Mouse (Mus musculus) granulocyte monocyte progenitor cell, adult 5-6 weeks (primary cell): ENCODE data around the gene Cdc42se2. TPM values are rescaled to one million over a fixed set of nuclear protein-coding genes. Genes with fewer than 3 reads are reported as not detected.

Experiments
- ATAC-seq: replicated peaks from 2 replicates; pipeline ENCODE4 v1.8.0; 2016; ENCODE audit warnings: mild to moderate bottlenecking, moderate TSS enrichment, inconsistent platforms; ENCODE audit not compliant: poor library complexity, severe bottlenecking
- total RNA-seq, 2 experiments: library from RNA; stranded (forward) in 1 of 2; stranded (reverse) in 1 of 2; fragments of 200-712, 200-1000 nt in 1 of 2; fragments of >200 nt in 1 of 2; fragmentation: Nextera tagmentation in 1 of 2; gene quantifications; 2 replicates each; pipeline ENCODE4 v1.2.3; 2014 to 2017

The Cdc42se2 gene
- total RNA-seq, 2 experiments from 2014 or later = 47.5 to 48.0 TPM

DNA sequence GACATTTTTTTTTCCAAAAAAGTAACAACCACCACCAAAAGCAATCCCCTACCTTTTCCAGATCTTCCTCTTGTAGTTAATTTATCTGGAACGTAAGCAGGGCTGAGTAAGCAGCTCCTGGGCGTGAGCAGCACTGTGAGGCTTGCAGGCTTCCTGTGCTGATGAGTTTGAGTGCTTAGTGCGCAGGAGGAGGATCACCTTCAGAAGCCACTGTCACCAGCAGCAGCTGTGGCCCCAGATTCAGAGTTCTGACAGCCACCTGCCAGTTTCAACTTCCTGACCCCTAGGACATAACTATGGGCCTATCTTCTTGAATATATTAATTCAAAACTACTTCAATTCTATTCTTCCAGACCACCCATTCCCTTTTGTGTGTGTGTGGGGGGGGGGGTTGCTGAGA is 23.4 kb downstream of the Cdc42se2 start:
- no peak for ATAC-seq

DNA sequence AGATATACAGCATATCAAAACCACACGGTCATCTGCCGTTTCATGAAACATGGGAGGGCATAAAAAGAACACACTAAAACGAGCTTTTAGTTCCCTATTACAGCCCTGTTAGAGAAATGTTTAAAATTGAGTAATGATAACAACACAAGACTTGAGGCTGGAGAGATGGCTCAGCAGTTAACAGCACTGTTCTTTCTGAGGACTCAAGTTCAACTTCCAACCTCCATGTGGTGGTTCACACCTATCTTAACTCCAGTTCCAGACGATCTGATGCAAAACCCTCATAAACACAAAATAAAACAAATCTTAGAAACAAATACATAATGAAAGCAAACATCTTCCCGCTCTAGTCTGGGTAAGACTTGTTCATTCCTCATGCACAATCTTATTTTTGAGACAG is 24.7 kb downstream of the Cdc42se2 start:
- ATAC-seq = peak; percentile 26

DNA sequence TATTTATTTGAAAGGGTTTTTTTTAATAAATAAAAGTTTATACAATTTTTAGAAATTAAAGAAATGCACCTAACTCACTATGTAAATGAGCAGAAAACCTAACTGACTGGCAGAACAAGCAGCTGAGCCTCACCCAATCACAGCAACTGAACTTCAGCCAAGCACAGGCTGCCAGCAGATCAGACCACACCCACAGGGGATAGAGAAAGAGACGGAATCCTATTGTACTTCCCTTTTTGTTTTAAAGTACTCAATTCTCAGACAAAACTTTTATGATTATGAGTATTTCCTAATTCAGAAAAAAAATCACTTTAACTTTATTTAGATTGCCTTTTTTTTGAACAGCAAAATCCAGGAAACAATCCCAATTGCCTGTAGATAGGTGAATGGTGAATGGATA is 29.5 kb downstream of the Cdc42se2 start:
- ATAC-seq = peak; percentile 98

DNA sequence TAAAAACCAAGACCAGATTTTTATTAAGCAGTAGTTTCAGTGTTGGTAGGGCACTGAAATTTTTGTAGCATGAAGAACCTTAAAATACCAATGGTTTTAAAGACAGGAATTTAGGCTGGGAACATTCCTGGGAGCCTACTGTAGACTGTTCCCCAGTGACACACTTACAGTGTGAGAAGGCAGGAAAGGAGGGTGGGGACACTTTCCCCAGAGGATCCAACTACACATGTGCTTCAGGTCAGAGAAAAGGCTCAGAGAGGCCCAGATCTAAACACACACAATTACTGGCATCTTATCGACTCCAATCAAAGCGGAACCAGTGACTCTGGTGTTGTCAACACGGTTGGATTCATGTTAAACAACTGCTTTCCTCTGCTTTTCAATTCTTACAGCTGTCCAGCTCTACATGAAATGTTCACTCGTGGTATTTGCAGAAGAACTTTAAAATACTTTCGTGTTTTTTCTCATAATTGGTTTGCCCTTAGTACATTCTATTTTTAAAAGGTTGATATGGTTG is 32.3 kb downstream of the Cdc42se2 start:
- ATAC-seq = no peak

DNA sequence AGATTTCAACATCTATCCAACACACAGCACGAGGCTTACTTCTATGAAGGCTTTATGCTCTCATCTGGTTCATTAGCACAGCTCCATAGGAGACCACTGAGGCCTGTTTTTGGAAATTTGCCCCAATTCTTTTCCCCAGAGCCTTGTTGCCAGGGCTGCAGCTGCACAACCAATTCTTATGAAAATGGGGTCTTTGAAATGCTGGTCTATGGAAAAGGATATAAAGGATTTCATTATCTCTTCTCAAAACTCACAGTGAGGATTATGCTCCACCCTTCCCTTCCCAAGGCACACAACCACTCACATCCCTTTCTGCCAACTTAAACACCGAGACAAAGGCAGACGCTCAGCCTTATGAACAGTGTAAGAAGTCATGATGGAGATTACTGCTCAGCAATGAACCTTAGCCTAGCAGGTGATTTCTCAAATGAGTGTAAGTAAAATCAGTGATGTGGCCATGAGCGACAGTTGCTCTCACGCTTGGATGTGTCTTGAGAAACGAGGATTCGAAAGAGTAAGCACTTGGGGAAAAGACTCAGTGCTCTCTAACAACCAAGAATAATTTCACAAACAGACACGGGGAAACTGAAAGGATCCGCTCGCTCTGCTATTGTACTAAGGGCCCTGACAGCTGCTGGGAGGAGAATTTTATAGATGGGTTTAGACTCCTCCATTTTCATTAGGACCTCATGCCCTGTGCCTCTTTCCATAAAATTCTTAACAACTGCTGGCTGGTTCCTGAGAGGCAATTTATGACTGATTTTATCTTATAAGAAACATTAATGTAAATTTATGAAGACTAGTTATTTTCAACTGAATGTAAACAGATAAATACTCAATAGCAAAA is 33.0 kb downstream of the Cdc42se2 start:
- ATAC-seq = no peak

DNA sequence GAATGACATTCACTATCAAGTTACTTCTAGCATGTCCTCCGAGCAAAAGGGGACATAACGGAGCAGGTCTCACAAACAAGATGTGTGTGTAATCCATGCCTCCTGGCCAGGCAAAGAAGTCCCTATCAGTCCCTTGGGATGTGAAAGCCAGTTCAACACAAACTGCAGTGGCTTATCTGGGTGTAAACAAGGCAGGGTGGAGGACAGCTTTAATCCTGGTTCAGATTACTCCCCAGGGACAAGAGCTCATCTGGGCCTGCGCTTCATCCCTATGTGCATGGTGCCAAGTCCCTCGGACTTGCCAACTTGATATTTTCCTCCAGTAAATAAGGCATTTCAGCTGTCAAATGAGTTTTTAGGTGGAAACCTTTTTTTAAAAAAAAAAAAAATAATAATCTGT is 36.0 kb downstream of the Cdc42se2 start:
- no peak for ATAC-seq

DNA sequence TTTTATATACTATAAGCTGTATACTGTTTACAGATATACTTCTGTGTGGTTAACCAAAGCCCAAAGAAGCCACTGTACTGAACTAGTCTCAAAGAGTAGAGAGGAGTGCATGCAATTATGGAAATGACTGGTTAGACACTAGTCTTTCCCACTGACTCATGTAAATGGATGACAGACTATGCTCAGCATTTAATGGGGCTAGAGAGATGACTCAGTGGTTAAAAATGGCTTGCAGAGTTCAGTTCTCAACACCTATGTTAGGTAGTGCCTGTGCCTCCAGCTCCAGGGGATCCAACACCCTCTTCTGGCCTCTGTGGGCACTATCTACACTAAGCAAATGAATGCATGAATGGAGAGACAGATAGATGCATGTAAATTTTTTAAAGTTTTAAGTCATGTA is 38.6 kb downstream of the Cdc42se2 start:
- ATAC-seq = no peak

DNA sequence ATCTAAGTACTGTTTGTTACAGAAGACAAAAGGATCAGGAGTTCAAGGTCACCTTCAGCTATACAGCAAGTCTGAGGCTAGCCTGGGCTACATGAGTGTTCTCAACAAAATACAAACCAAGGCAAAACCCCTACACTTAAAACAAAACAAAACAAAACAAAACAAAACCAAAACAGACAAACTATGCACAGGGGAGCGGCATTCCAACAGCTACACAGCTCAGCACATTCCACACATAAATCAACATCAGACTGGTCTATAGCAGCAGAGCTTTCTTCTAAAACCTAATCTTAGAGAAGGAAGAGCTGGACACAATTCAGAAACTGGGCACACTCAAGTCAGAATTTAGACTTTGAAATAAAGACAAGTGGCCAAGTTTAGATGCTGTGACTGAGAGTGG is 43.2 kb downstream of the Cdc42se2 start:
- no peak for ATAC-seq

DNA sequence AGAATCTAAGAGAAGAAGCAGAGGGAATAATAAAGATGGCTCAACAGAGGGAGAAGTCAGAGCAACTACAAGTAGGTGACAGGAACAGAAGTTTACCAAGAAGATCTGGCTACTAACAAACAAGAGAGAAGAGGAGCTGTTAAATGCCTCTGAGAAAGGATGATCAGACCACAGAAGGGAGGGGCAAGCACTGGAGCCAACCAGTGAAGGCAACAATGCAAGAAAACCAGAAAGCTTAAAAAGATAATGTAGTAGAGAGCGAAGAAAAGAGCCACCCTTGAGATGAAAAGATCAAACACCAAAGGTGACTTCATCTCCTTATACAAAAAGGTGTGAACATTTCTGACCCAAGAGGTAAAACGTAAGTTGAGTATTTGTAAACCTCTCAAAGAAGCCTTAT is 46.1 kb downstream of the Cdc42se2 start:
- ATAC-seq = no peak

DNA sequence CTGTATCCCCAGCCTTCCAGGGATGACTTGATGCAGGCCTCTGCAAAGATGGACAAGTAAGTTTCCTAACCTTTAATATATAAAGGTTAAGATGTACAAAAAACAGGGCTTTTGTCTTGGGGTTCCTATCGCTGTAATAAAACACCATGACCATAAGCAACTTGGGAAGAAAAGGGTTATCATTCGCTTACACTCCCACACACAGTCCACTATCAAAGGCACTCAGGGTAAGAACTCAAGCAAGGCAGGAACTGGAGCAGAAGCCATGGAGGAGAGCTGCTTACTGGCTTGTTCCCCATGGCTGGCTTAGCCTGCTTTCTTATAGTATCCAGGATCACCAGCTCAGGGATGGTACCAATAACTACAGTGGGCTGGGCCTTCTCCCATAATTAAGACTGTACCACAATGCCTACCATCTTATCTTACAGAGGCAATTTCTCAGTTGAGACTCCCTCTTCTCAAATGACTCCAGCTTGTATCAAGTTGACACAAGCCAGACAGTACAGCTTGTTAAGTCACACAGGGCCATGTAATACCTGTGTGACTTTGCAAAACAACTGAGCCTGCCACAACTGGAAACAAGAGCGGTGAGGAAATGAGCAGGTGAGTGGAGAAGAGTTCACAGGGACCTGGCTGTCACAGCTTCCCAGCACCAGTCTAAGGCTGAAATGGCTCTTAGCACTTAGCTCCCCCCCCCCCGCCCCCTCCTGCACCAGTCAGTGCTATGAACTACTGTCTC is 48.3 kb downstream of the Cdc42se2 start:
- no peak for ATAC-seq

DNA sequence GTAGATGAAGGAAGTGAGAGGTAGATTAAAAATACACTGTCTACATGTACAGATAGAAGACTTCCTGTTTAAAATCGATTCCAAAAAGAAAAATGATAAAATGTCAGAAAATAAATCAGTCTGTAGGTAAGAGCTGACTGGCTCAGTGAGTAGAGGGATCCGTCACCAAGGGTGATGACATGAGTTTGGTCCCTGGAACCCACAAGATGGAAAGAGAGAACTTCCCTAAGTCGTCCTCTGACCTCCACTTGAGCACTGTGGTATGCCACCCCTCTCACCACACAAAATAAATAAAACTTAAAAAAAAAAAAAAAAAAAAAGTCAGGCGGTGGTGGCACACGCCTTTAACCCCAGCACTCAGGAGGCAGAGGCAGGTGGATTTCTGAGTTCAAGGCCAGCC is 50.6 kb downstream of the Cdc42se2 start:
- ATAC-seq = peak; percentile 55; the same call in 1 of the 2 replicates

DNA sequence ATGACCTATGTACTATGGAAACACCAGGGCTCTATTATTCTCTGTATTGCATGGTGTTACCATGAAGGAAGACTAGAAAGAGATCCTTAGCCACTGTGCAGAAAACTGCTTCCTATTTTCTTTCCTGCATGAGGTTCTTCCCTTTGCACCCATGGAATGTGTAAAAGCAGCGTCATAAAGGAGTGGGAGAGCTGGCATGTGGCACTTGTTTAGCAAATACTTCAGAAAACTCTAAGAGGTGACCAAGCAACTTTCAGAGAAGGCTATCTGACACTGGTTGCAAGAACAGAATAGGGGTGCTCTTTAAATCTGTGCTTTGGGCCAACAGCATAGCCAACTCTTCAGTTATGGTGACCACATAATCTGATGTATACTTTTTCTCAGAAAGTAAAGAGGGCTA is 52.4 kb downstream of the Cdc42se2 start:
- no peak for ATAC-seq

DNA sequence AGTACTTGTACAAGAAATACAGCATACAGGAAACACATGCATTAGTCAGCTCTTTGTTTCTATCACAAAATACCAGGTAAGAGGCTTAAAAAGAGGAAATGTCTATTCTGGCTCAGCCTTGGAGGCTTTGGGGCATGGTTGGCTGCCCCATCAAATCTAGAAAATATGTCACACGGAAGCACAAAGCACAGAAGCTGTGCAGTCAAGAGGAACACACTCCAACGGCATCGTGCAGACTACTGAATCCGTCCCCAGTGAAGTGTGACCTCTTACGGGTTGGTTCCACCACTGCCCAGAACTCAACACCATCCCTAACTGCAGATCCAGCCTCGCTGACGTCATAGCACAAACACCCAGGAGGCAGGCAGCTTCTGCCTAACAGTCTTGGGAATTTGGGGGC is 53.9 kb downstream of the Cdc42se2 start:
- ATAC-seq = peak; percentile 28; the same call in 1 of the 2 replicates

DNA sequence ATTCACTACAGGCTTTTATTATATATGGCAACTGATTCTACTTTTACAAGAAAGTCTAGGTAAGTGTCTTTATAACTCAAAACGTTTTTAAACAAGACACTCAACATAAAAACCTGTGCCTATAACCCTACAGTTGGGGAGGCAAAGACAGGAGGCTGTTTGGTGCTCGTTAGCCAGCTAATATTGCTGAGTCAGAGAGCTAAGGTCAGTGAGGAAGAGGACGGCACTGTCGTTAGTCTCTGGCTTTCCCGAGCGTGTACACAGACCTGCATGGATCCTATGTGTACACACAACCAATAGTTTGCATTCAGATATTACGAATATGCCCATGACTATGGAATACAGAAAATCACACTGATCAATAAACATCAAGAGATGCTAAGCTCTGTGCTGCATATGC is 56.1 kb downstream of the Cdc42se2 start:
- ATAC-seq = no peak

DNA sequence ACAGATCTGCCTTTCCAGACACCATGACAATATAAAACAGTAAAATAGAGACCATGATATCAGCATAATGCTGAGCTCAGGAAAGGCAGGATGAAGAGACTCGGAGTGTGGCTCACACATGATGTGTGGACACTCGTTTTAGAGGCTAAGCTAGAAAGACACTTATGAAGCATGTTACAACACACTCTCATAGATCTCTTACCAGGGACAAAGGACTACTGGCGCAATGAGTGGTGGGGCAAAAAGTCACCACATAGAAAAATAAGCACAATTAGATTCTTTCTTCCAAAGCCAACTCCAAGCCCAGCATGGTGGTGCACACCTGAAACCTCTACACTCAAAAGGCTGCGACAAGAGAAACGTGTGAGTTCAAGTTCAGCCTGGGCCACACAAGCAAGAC is 56.5 kb downstream of the Cdc42se2 start:
- ATAC-seq = no peak

DNA sequence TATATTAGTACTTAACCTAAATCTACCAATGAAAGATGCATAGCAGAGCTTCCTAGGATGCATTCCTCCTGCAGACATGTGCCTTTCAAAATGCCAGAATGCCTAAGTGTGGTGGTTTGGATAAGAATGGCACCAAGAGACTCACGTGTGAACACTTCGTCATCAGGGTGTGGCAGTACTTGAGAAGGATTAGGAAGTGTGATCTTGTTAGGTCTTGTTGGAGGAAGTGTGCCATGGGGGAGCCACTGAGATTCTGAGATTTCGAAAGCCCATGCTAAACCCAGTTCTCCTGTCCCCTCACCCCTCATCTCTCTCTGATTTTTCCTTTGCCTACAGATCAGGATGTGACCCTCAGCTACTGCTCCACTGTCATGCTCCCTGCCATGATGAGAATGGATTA is 58.2 kb downstream of the Cdc42se2 start:
- ATAC-seq = peak; percentile 52

DNA sequence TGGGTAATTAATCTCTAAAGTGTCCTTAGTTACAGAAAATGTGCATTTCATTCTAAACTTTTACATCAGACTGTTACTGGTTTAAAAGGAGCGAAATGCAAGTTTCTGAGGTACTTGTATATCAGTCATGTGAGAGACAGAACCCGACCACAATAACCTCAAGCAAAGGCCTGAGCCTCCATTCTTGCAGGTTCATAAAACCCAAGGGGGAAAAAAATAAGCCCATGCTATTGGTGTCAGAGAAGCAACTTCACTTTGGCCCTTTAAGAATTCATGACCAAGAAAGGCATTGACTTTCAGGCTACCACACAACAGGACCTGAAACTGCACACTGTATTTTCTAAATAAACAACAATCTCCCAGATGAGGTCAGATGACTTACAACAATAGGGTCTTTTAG is 59.1 kb downstream of the Cdc42se2 start:
- ATAC-seq = no peak

DNA sequence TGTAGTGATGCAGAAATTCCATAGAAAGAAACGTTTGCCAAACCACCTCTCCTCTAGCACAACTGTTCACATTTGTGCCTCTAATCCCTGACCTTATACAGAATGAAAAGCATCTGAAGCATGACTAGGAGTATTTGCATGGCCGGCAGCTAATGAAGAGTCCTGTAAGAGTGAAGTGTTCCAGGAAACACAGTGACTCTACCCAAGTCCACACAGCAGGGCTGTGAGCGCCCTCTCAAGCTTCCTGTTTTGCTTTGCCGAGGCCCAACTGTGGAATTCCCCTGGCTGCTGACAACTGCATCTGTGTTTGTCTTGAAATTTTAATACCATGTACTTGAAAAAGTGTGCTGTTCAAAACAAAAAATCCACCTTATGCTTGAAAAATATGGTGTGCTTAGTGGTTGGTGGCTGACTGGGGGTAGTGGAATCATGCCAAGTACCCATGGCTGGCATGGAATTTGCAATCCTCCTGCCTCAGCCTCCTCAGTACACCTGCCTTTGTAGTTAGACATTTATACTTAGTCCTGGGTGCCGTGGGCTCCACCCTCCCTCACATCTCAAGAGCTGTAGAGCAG is 60.1 kb downstream of the Cdc42se2 start:
- peak; percentile 70 for ATAC-seq

DNA sequence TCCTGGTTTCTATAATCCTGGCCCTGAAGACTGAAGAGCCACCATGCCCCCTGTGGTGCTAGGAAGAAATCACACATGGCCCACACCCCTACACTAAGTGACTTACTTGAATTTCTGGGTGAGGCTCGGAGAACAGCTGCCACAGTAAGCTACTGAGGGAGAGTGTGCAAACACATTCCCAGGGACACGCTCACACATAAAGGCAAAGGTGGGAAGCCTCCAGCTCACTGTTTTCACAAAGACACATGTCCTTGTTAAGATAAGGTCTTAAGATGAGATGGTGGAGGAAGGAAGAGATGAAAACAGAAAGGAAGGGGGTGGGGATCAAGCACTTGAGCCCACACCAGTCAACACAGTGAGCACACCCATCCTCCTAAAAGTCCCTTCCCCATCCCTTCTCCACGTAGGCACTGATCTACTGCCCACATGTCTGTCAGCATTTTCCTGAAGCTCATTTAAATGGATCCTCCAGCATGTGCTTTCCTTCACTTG is 60.9 kb downstream of the Cdc42se2 start:
- no peak for ATAC-seq

DNA sequence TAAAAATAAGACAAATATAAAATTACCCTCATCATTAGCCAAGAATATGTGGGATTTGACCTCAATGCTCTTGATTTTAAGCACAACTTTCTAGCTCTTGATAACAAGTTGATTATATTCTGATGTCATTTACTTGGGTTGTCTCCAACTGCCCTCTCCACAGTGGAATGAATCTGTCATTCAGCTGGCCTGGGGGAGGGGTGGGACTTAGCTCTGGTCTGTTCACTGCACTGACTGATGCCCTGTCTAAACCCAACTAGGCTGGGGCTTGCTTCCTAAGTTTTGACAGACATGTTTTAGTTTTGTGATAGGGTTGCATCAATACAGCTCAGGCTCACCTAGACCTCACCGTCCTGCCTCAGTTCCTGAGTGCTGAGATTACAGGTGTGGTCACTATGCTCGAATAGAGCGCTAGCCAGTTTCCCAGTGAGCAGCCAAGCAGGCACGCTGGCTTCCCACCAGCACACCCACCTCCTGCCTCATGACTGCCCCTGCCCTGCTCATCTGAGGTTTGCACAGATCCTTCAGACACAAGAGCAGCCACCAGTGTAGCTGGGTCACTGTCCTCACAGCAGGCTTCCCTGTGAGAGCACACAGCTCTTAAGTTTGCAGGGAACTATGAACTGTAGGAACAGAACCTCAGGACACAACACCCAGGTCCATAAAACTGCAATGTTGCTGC is 63.0 kb downstream of the Cdc42se2 start:
- no peak for ATAC-seq
